ENCODE assay signal across 10 mouse cellular contexts in genomic region chr3:152702274-152702843, GRCm38 (mm10). TPM values are rescaled to one million over a fixed set of nuclear protein-coding genes. Genes with fewer than 3 reads are reported as not detected.
A peak's percentile ranks its signal among the peaks of the same experiment; 100 is the strongest.
DNase-seq lines count a peak whose midpoint lies in the region; ATAC-seq and TF ChIP-seq lines count a peak whose summit lies in the region.
"Had no signal": no experiment of that assay in that cellular context is flagged by ENCODE, and none has a peak within 500 bp of the region (broad histone marks: within the 10 kb centered on the region; RNA-seq: fewer than 3 reads in every experiment).

No protein-coding gene starts in this region.

- H3K4me1 ChIP-seq in kidney, embryonic 16.5 days (ENCODE audit: insufficient read depth, low read length): 0 out of 2 replicates have a peak, but pooled peaks cover 3% of the 10 kb centered on the region
- no peaks in the 10 kb centered on the region for H3K4me1 ChIP-seq in hindbrain, embryonic 10.5 days (replicated peaks)
- no peaks in the 10 kb centered on the region for H3K4me1 ChIP-seq in midbrain, embryonic 16.5 days (ENCODE audit: control insufficient read depth, insufficient read depth, low read length)
- H3K4me1 ChIP-seq in cerebellum, adult 2 months (ENCODE audit: control insufficient read depth, insufficient read depth, low read length): no peaks in the 10 kb centered on the region
- H3K4me1 ChIP-seq: lung, embryonic 15.5 days had no signal

- no peaks in the 10 kb centered on the region for H3K9me3 ChIP-seq in kidney, embryonic 16.5 days (ENCODE audit: low read length)
- no peaks in the 10 kb centered on the region for H3K9me3 ChIP-seq in hindbrain, embryonic 10.5 days
- H3K9me3 ChIP-seq in midbrain, embryonic 16.5 days (replicated peaks; ENCODE audit: control insufficient read depth, low read length, poor library complexity, severe bottlenecking): no peaks in the 10 kb centered on the region
- H3K9me3 ChIP-seq: lung, embryonic 15.5 days had no signal

- TF ChIP-seq POLR2A in brain, embryonic 14.5 days (IDR thresholded peaks at IDR 0.05; ENCODE audit: borderline replicate concordance, extremely low read depth, insufficient read depth, insufficient read length, poor library complexity, severe bottlenecking): no peak
- TF ChIP-seq POLR2A in cerebellum, adult 2 months (IDR thresholded peaks at IDR 0.05; ENCODE audit: borderline replicate concordance, insufficient read depth, low read length): no peak

- peak overlapping the region; percentile 29 for H3K4me2 ChIP-seq in kidney, embryonic 16.5 days (replicated peaks; ENCODE audit: low read depth, low read length)
- peak overlapping the region; percentile 45 for H3K4me2 ChIP-seq in midbrain, embryonic 16.5 days (ENCODE audit: low read length)
- H3K4me2 ChIP-seq: lung, embryonic 15.5 days had no signal

- 0 out of 2 replicates have a peak, but pooled peaks have one; percentile 23 for ATAC-seq in kidney, embryonic 16.5 days (ENCODE audit: low FRiP score, low TSS enrichment)
- peak; percentile 58; the same call in 1 of the 2 replicates for ATAC-seq in midbrain, embryonic 16.5 days

- no peak for TF ChIP-seq CTCF in brain, embryonic 14.5 days (IDR thresholded peaks at IDR 0.05; ENCODE audit: borderline replicate concordance, extremely low read depth, insufficient read depth, insufficient read length)
- no peak for TF ChIP-seq CTCF in cerebellum, adult 2 months (IDR thresholded peaks at IDR 0.05; ENCODE audit: borderline replicate concordance, insufficient read depth, low read depth, low read length)

- no peaks in the 10 kb centered on the region for H3K36me3 ChIP-seq in kidney, embryonic 16.5 days (ENCODE audit: insufficient read depth, low read length)
- no peaks in the 10 kb centered on the region for H3K36me3 ChIP-seq in hindbrain, embryonic 10.5 days
- H3K36me3 ChIP-seq in midbrain, embryonic 16.5 days (ENCODE audit: control insufficient read depth, insufficient read depth, low read length): no peaks in the 10 kb centered on the region
- H3K36me3 ChIP-seq: lung, embryonic 15.5 days had no signal

- no peak overlapping the region; the same call in 1 of the 2 replicates for H3K4me3 ChIP-seq in kidney, embryonic 16.5 days (ENCODE audit: low read length)
- H3K4me3 ChIP-seq in hindbrain, embryonic 10.5 days: peak overlapping the region; percentile 40
- peak overlapping the region; percentile 26 for H3K4me3 ChIP-seq in midbrain, embryonic 16.5 days (ENCODE audit: low read depth, low read length)
- H3K4me3 ChIP-seq in cerebellum, adult 2 months (replicated peaks; ENCODE audit: insufficient read depth, low read depth, low read length): no peak overlapping the region
- H3K4me3 ChIP-seq: lung, embryonic 15.5 days had no signal

- DNase-seq in kidney, adult 9 months: no peak
- DNase-seq in brain, embryonic 14.5 days (ENCODE audit: low read depth): peak; percentile 68
- DNase-seq in hindbrain, embryonic 10.5 days (ENCODE audit: low spot score): peak; percentile 16
- no peak for DNase-seq in cerebellum, adult 2 months
- no peak for DNase-seq in gastrocnemius, postnatal 25 days
- no peak for DNase-seq in adrenal gland, adult 18-20 months (ENCODE audit: low spot score in 2 of 2)

- H3K9ac ChIP-seq in kidney, embryonic 16.5 days (replicated peaks; ENCODE audit: low read length): no peak overlapping the region
- H3K9ac ChIP-seq in midbrain, embryonic 16.5 days (ENCODE audit: low read depth, low read length): no peak overlapping the region
- H3K9ac ChIP-seq: lung, embryonic 15.5 days had no signal

- H3K27ac ChIP-seq in kidney, embryonic 16.5 days (ENCODE audit: low read length): no peak overlapping the region
- no peak overlapping the region for H3K27ac ChIP-seq in hindbrain, embryonic 10.5 days
- no peak overlapping the region for H3K27ac ChIP-seq in midbrain, embryonic 16.5 days (ENCODE audit: low read length)
- H3K27ac ChIP-seq in cerebellum, adult 2 months (ENCODE audit: insufficient read depth, low read length): no peak overlapping the region
- H3K27ac ChIP-seq: lung, embryonic 15.5 days had no signal

- no peaks in the 10 kb centered on the region for H3K27me3 ChIP-seq in kidney, embryonic 16.5 days (ENCODE audit: insufficient read depth, low read length)
- H3K27me3 ChIP-seq in hindbrain, embryonic 10.5 days (ENCODE audit: insufficient read depth, poor library complexity, severe bottlenecking): no peaks in the 10 kb centered on the region
- H3K27me3 ChIP-seq in midbrain, embryonic 16.5 days (ENCODE audit: control insufficient read depth, insufficient read depth, low read depth, low read length): no peaks in the 10 kb centered on the region
- no peaks in the 10 kb centered on the region for H3K27me3 ChIP-seq in cerebellum, adult 2 months (ENCODE audit: control insufficient read depth, insufficient read depth, low read length)
- H3K27me3 ChIP-seq: lung, embryonic 15.5 days had no signal

- WGBS in kidney, embryonic 16.5 days: 48% methylated on average over 8 of the region's 8 CpGs
- WGBS in hindbrain, embryonic 10.5 days: 47% methylated on average over 8 of the region's 8 CpGs
- WGBS in midbrain, embryonic 16.5 days: 50% methylated on average over 8 of the region's 8 CpGs
- 35% methylated on average over 8 of the region's 8 CpGs for WGBS in cerebellum, adult 2 months

RNA-seq across cellular contexts. Expression of gene Pigk, which starts 11.5 kb away (rescaled TPM):
- 43.9 and 47.9 TPM in 2 replicates for polyA plus RNA-seq in kidney, embryonic 16.5 days (2015; fragmentation: Nextera tagmentation; extraction: Ambion mirVana)
- polyA plus RNA-seq in brain, embryonic 14.5 days (2012; rRNA removed): 12.9 and 17.0 TPM in 2 replicates
- polyA plus RNA-seq in hindbrain, embryonic 10.5 days (2016; fragmentation: Nextera tagmentation; extraction: Ambion mirVana): 32.7 and 39.3 TPM in 2 replicates
- polyA plus RNA-seq in midbrain, embryonic 16.5 days (2015; fragmentation: Nextera tagmentation; extraction: Ambion mirVana): 54.3 and 59.6 TPM in 2 replicates
- 34.4 and 37.1 TPM in 2 replicates for polyA plus RNA-seq in cerebellum, adult 2 months (2012; rRNA removed)
- 10 to 100 TPM; 19.2 to 20.2 TPM for total RNA-seq in gastrocnemius, postnatal 25 days (2021)
- total RNA-seq in adrenal gland, adult 18-20 months (2021): 10 to 100 TPM; 50.6 to 63.5 TPM

RNA-seq across cellular contexts. Expression of gene Ak5, which starts 34.2 kb away (rescaled TPM):
- 3.7 and 5.9 TPM in 2 replicates for polyA plus RNA-seq in kidney, embryonic 16.5 days (2015; fragmentation: Nextera tagmentation; extraction: Ambion mirVana)
- 1.1 and 3.4 TPM in 2 replicates for polyA plus RNA-seq in brain, embryonic 14.5 days (2012; rRNA removed)
- 0.62 and 1.1 TPM in 2 replicates for polyA plus RNA-seq in hindbrain, embryonic 10.5 days (2016; fragmentation: Nextera tagmentation; extraction: Ambion mirVana)
- 18.4 and 20.9 TPM in 2 replicates for polyA plus RNA-seq in midbrain, embryonic 16.5 days (2015; fragmentation: Nextera tagmentation; extraction: Ambion mirVana)
- polyA plus RNA-seq in cerebellum, adult 2 months (2012; rRNA removed): 8.1 and 9.7 TPM in 2 replicates
- under 1 TPM; 0.16 to 0.33 TPM for total RNA-seq in gastrocnemius, postnatal 25 days (2021)
- 1 to 10 TPM; 3.0 to 4.4 TPM for total RNA-seq in adrenal gland, adult 18-20 months (2021)
- total RNA-seq: common myeloid progenitor, adult 5-6 weeks had no signal

Comparison
In these comparisons a context has a peak if more than half of its experiments do, and no peak if none do; other contexts are left out.
1. H3K4me3 ChIP-seq: peak in hindbrain, embryonic 10.5 days (single experiment) and midbrain, embryonic 16.5 days (single experiment); none in kidney, embryonic 16.5 days (single experiment) and cerebellum, adult 2 months (single experiment).
2. DNase-seq: peak in brain, embryonic 14.5 days (single experiment) and hindbrain, embryonic 10.5 days (single experiment); none in kidney, adult 9 months (single experiment), cerebellum, adult 2 months (0 of 2), gastrocnemius, postnatal 25 days (single experiment) and adrenal gland, adult 18-20 months (0 of 2).